Mouse (Mus musculus): ENCODE results near the gene Ptprm.

Gene Ptprm

GRCm38 (mm10) chr17:66909901-66910300 lies 444.4 kb downstream of the Ptprm start:
- DNase-seq (ENCODE audit: inconsistent age in 2 of 2, low spot score in 1 of 2) = no peak

DNA sequence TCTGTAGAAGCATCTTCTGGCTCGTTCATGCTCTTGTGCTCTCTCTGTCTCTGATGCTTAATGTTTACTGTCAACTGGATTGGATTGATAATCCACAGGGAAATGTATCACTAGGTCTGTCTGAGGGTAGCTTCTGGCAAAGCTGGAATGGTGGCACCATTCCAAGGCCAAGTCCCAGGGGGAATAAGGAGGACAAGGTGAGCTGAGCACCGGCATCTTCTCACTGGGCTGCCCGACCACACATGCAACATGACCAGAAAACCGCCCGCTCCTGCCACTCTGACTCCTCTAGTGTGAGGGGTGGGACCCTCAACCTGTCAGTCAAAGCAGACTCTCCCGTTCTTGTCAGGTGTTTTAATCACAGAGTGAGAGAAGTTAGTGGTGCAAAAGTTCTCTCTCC lies 445.3 kb downstream of the Ptprm start:
- peak; percentile 9 to 32 for DNase-seq (ENCODE audit: inconsistent age in 2 of 2, low spot score in 1 of 2)

- no peak for DNase-seq (ENCODE audit: inconsistent age in 2 of 2, low spot score in 1 of 2)
These were observed 460.1 kb downstream of the Ptprm start for GRCm38 (mm10) chr17:66894181-66894580.

- DNase-seq (ENCODE audit: inconsistent age in 2 of 2, low spot score in 1 of 2) = no peak
These were observed 462.3 kb downstream of the Ptprm start for GRCm38 (mm10) chr17:66891916-66892315.

DNA sequence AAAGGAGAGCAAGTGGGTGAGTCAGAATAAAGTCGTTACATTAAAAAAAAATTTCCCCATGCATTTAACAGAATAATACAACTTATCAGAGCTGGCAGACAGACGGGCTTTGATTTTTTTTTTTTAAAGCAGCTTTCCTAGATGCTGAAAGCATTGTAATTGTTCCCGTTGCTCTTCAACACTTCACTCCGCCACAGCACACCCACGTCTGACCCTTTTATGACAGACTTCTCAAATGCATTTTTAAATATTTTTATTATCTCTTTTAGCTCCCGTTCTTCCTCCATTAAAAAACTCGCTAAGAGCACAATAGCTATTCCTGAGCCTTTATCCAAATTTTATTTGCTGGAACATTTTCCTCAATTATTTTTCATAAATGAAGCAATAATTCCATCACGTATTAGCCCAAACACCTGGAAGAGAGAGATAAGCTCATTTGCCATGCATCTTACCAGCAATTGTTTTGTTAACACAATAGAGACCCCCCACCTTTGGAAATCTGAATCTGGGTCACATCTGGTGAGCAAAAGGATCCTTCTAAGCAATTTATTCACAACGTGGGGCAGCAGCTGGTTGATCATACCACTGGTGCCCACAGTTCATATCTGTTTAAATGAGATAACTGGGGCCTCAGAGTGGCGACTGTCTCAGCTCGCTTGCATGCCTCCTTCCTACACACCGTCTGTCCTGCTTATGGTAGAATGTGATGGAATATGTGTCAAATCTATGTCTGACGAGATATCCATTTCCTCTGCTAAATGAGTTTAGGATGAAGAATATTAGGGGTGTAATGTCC lies 463.0 kb downstream of the Ptprm start:
- no peak for DNase-seq (ENCODE audit: inconsistent age in 2 of 2, low spot score in 1 of 2)

DNA sequence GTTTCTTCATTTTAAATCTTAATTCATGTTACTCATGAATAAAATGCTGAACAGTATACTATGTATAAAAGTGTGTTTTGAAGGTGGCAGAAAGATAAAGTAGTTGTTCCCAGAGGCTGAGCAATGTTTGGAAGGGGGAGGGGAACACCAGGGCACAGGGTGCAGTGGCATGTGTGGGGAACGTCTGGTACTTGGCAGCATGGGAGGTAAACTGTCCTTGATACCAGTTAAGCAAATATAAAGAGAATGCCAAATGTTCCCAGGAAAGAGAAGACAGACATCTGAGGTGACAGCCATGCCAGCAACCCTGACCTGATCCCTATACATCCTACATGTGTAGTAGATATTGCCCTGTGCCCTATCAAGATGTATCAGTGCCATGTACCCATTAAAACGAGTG lies 472.0 kb downstream of the Ptprm start:
- DNase-seq (ENCODE audit: inconsistent age in 2 of 2, low spot score in 1 of 2) = peak in 1 of 2 experiments; percentile 38

DNA sequence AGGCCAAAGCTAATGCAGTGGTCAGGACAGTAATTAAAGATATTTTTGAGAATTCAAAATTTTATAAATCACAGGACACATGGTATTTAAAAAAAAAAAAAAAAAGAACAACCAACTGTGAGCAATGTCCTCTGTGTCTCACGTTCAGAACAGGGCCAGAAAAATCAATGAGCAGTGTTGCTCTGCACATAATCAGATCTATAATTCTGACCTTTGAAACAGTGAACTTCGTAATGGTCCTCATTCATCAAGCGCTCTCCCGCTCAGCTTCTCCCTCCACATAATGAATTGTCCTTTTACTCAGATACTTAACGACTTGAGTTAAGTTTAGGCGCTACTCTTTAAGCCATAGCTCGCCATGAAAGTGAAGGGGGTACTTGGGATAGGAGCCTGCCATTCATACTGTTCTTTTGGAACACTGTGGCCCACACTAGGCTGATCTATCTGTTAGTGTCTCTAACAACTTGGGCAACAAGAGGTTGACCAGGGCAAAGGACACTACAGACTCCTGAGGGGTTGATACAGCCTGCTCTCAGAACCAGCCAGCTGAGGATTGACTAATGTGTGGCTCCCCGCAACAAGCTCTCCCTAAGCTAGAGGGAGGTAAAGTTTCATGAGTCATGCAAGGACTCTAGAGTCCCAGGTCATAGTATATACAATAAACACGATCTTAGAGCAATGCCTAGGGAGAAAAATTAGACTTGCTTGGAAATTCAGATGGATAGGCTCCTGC lies 473.1 kb downstream of the Ptprm start:
- DNase-seq (ENCODE audit: inconsistent age in 2 of 2, low spot score in 1 of 2) = no peak

- no peak for DNase-seq (ENCODE audit: inconsistent age in 2 of 2, low spot score in 1 of 2)
These were observed 475.1 kb downstream of the Ptprm start for GRCm38 (mm10) chr17:66879151-66879550.

- DNase-seq (ENCODE audit: inconsistent age in 2 of 2, low spot score in 1 of 2) = no peak
These were observed 476.7 kb downstream of the Ptprm start for GRCm38 (mm10) chr17:66877582-66877981.

- no peak for DNase-seq (ENCODE audit: inconsistent age in 2 of 2, low spot score in 1 of 2)
These were observed 479.4 kb downstream of the Ptprm start for GRCm38 (mm10) chr17:66874810-66875209.

DNA sequence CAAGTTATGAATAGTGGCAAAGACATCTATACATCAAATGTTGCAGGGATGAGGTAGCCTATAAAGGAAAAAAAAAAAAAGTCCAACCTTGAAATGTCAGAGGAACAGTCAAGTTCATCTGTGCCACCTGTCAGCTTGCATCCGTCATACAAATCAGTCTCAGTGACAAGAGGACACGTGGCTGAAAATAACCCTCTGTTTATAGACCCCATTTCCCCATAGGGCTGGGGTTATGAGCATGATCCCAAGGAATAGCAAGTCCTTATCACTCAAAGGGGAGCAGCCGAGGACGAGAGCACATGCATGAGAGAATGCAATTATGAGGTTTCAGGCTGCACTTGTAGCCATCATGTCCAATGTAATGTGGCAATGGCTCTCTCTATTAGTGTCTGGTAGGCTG lies 482.9 kb downstream of the Ptprm start:
- DNase-seq (ENCODE audit: inconsistent age in 2 of 2, low spot score in 1 of 2) = no peak

DNA sequence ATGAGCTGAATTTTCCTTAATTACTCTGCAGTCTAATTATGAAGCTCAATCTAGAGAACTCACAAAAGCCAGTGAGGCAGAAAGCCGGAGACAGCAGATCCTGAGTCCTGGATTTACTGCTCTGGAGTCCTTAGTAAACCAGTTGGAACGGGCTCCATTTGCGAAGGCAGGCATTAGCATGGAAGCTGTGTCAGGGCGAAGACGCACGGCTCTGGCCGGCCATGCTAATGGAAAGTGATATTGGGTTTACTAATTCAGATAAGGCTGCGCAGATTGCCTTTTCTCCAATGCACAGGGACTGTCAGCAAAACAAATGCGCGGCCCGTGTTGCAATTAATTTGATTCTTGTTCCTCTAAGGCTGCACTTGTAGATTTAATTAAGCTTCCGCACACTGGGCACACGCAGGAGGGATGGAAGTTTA lies 484.7 kb downstream of the Ptprm start:
- DNase-seq (ENCODE audit: inconsistent age in 2 of 2, low spot score in 1 of 2) = peak; percentile 33 to 52

GRCm38 (mm10) chr17:66864441-66864840 lies 489.8 kb downstream of the Ptprm start:
- no peak for DNase-seq (ENCODE audit: inconsistent age in 2 of 2, low spot score in 1 of 2)

DNA sequence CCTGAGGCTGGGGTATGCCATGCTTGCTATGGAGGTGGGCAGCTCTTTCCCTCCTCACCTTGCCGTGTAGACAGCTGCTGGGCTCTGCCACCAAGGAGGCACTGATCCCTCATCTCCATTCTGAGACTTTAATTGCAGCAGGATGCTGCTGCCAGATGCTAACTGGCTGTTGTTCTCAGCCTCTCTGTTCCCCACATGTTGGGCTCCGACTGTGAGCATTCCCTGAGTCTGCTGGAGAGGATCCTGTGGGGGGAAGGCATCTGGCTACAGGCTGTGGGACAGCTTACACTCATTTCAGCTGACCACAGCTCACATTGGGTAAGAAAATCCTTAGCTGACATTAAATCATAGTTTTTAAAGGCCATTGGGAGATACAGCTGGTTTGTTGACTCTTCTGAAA lies 492.7 kb downstream of the Ptprm start:
- no peak for DNase-seq (ENCODE audit: inconsistent age in 2 of 2, low spot score in 1 of 2)

DNA sequence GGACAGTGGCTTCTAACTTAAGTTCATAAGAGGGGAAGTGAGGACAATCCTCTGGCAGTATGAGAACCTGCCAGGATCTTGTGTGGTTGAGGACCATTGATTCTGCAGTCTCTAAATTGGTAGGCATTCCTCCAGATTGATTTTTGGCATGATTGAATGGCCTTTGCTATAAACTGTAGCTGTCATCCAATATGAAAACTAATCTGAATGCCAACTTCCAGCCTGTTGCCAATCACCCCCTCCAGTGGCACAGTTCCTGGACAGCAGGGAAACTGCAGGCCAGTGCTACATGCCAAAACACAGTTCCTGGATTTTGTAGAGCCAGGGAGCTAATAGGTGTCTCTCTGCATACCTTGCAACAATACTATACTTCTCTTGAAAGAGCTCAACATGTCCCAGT lies 495.5 kb downstream of the Ptprm start:
- no peak for DNase-seq (ENCODE audit: inconsistent age in 2 of 2, low spot score in 1 of 2)

DNA sequence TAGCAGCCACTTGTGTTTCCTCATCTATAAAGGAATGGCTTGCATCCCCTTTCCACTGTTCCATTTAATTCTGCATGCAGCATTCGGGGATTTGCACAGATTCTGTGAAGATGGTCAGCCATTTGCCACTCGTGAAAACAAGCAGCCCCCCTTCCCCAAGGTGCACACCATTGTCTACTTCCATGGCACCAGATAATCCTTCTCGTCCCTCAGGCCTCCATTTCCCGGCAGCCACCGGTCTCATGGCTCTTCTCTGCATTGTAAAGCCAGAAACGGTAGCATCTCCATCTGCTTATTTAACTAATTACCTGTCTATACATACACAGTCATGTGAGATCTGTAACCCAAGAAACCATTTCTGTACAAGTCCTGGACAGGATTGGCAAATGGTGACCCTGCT lies 501.8 kb downstream of the Ptprm start:
- no peak for DNase-seq (ENCODE audit: inconsistent age in 2 of 2, low spot score in 1 of 2)

DNA sequence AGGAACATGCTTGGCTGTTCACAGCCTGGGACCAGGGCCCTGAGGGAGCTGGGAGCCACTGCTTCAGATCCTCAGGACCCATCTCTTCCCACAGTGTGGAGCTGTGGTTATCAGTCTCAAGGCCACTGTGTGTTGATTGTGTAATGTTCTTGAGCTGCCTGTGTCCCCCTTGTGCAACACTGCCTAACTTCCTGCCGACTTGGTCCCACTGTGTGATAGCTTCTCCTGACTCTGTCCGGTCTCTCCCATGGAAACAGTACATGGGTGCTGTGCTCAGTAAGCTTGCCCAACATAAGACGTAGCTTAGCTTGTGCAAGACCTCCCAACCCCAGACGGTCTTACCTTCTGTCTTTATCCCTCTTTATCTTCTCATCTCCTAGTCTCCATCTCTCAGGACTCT lies 507.2 kb downstream of the Ptprm start:
- DNase-seq (ENCODE audit: inconsistent age in 2 of 2, low spot score in 1 of 2) = peak; percentile 17 to 70

DNA sequence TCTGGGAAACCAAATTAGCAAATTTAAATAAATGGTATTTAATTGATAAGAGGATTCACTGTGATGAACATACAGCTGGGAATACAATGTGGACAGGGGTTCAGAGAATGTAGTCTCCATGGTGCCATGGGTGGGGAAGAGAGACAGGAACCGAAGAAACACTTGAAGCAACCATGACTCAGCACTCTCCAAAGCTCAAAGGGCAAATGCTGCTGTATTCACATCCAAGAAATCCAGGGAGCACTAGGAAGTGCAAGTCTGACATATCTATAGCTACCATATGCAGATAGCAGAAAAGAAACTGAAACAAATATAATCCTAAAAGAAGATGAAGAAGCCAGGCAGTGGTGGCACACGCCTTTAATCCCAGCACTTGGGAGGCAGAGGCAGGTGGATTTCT lies 531.9 kb downstream of the Ptprm start:
- no peak for DNase-seq (ENCODE audit: inconsistent age in 2 of 2, low spot score in 1 of 2)

DNA sequence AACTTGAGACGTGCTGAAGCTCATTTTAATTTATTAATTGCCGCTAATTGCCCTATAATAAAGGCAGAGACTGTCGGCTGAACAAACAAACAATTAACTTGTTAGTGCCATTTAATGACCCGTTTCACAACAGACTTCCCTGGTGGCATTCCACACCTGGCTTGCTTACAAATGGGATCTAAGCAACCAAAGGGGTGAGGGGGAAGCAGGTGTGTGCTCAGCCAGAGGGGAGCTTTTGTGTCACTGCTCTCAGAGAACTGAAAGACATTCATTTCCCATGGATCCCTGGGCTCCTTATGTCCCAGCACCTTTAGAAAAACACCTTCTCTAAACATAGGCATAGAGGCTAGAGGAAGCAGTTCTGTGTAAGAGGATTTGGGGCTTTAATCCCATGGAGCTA lies 536.9 kb downstream of the Ptprm start:
- no peak for DNase-seq (ENCODE audit: inconsistent age in 2 of 2, low spot score in 1 of 2)

- DNase-seq (ENCODE audit: inconsistent age in 2 of 2, low spot score in 1 of 2) = no peak
These were observed 538.3 kb downstream of the Ptprm start for GRCm38 (mm10) chr17:66815921-66816320.

DNA sequence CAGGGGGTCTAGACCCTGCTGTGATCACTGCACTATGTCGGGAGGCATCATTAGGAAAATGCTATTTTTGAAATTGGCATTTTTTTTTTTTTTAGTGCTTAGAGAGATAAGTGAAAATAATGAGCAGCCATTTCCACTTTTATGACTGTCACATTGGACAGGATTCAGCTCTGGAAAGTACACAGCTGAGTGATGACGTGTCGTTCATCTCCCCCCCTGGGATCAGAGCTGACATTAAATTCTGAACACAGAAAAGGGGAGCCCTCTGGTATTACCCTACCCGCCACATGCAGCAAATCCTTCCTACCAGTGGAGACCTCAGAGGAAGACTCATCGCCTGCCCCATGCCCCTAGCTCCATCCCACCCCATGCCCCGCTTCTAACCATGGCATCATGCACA lies 540.5 kb downstream of the Ptprm start:
- no peak for DNase-seq (ENCODE audit: inconsistent age in 2 of 2, low spot score in 1 of 2)

- DNase-seq (ENCODE audit: inconsistent age in 2 of 2, low spot score in 1 of 2) = no peak
These were observed 540.9 kb downstream of the Ptprm start for GRCm38 (mm10) chr17:66813346-66813745.

Measured in adrenal gland, adult (tissue).